Mouse (Mus musculus) megakaryocyte, embryonic 14.5 days (primary cell): ENCODE data around the gene Hk1.

Experiments used
- FLI1 ChIP-seq: IDR thresholded peaks from 2 replicates; pipeline ENCODE4 v1.6.1; 2012; ENCODE audit warnings: low read length, inconsistent platforms, mixed read lengths
- GATA1 ChIP-seq: IDR thresholded peaks from 3 replicates; pipeline ENCODE4 v1.6.1; 2012; ENCODE audit warnings: mixed read lengths, low read length, inconsistent platforms, borderline replicate concordance

- TF ChIP-seq GATA1 (no peak), FLI1 (no peak)
Measured at GRCm38 (mm10) chr10:62319154-62319553, 60.6 kb downstream of the Hk1 start.
